Mouse (Mus musculus) layer of hippocampus, adult 8-10 months (tissue): Measurements from ENCODE around the gene Cyp4a12b. TPM values are rescaled to one million over a fixed set of nuclear protein-coding genes. Genes with fewer than 3 reads are reported as not detected.
"Not testable (repeated sequence)": the region's sequence is repeated elsewhere in the genome, so short reads cannot be mapped to it uniquely, and the experiment has no call there.

ENCODE experiments used
- DNase-seq, 2 experiments: peaks; one replicate each; pipeline ENCODE4 v3.0.0; 2022; ENCODE audit warnings: low spot score in 2 of 2
- total RNA-seq, 4 experiments: library from RNA; stranded (reverse); gene quantifications; 2 replicates each; pipeline ENCODE4 v1.2.4; 2022

Gene Cyp4a12b
- not detected for total RNA-seq

DNA sequence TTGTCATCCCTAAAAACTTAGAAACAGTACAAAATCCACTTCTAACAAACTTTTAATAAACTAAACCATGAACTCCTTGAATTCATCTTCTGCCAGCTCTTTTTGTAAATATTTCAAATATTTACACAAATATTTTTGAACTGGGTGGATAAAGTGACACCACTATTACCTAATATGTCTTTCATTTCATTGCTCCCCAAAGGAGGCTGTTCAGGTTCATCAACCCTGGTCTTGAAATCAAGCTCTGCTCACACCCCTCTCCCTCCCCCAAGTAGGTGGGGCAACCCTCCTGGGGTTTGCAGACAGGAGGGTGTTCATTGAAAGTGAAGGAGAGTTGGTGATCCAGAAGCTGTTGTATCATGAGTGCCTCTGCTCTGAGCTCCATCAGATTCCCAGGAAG is at the start of gene Cyp4a12b:
Cyp4a12b (plus strand) TSS at position 301 of the 400 bp plus-strand sequence.
- DNase-seq, result not testable (repeated sequence)

DNA sequence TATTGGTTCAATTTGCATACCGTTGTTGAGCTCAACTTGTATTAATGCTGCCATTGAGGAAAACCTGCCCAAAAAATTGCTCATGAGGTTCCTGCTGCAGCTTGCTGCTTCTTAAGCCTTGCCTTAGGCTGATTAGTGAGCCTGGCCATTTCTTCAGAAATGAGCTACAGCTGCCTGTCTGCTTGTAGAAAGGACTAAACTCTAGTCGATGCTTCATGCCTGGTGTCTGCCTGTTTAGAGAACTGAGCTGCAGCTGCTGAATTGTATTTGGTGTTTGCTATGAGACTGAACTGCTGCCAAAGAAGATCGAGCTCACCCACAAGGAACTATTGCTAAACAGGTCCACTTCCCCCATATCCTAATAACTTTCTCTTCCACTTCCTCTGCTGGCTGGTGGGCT is 45.8 kb upstream of the Cyp4a12b start:
- DNase-seq, result not testable (repeated sequence)

DNA sequence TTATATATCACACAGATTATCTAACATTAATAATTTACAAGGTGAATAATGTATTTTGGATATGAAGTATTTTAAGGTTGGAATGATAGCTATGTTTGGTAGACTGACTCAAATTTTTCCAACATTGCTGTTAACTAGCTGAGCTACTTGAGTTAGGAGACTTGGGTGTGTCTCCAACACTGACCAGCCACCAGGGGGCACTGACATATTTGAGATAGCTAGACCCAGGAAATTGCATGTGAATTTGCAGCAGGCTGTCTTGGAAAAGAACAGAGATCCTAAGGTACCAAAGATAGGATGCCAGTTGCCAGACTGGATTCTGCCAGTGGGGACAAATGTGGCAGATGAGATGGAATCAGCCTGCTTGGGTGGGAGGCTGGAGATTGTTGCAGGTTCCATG is 43.4 kb upstream of the Cyp4a12b start:
- not testable (repeated sequence) for DNase-seq

DNA sequence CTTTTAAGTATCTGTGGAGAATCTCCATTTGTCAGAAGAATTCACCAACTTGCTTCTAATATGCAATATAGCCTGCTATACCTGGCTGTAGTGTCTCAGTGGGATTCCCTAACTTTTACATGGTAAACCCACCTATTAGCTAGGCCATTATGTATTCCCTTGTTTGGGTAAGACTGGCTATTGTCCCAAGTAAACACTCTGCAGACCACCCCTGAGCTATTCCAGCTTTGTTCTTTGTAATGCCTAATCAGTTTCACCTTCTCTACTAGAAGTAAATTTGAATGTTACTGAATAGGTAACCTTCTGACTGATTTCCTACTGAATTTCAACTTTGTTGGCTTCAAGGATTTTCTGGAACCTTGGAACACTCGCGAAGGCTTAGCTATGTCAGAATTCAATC is 15.2 kb upstream of the Cyp4a12b start:
- not testable (repeated sequence) for DNase-seq

DNA sequence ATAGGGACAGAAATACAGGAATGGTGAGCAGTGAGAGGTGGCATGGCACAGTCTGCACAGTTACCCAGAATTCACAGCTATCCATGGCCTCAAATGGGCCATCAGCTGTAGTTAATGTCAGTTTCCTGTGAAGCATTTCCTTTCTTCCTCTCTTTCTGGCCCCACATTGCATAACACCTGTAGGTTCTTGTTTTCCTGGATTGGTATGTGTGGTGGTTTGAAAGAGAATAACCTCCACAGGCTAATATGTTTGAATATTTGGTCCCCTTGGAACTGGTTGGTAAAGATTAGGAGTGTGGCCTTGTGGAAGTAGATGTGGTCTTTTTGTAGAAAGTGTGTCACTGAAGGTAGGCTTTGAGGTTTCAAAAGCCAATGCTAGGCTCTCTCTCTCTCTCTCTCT is 14.5 kb upstream of the Cyp4a12b start:
- not testable (repeated sequence) for DNase-seq

DNA sequence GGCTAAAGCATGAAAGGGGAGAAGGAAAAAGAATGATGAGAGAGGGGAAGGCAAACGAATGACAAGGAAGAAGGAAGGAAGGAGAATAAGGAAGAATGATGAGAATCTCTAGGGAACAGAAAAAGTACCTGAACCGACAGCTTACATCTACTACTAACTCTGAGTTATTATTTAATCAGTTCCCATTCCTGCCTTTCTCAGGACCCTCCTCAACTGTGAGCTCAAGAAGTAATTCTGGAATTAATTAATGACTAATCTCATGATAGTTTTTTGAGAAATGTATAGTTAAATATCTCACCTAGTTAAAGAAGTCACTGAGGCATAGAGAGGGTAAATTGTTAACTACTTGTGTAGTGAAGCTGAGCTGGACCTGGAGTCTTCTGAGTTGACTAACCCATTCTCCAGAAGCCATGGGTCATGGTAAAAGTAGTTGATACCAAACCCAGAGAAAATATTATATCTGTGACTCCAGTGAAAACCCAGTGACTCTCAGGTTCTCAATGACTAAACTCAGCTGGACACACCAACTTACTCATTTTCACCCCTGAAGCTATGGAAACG is 39.2 kb downstream of the Cyp4a12b start:
- no peak for DNase-seq

DNA sequence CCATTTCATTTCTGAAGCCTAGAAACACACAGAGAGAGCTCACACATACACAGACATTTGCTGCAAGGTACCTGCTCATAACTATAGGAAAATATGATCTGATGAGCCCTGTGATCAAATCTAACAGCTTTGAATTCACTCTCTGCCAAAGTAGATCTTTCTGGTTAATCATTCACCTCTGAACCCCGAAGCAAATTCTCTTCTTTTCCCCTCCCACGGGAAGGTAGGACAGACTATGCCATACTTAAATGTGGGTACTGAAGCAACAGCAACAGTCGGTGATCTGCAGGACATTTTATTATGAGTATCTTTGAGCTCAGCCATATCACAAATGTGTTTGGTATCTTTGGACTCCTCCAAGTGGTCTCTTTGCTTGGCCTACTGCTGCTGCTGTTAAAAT is 40.9 kb downstream of the Cyp4a12b start, which contains the start of gene Cyp4a30b:
Cyp4a30b (plus strand) TSS at position 301 of the 400 bp plus-strand sequence.
- no peak for DNase-seq

DNA sequence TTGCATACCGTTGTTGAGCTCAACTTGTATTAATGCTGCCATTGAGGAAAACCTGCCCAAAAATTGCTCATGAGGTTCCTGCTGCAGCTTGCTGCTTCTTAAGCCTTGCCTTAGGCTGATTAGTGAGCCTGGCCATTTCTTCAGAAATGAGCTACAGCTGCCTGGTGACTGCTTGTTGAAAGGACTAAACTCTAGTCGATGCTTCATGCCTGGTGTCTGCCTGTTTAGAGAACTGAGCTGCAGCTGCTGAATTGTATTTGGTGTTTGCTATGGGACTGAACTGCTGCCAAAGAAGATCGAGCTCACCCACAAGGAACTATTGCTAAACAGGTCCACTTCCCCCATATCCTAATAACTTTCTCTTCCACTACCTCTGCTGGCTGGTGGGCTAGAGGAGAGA is 62.2 kb downstream of the Cyp4a12b start:
- not testable (repeated sequence) for DNase-seq

DNA sequence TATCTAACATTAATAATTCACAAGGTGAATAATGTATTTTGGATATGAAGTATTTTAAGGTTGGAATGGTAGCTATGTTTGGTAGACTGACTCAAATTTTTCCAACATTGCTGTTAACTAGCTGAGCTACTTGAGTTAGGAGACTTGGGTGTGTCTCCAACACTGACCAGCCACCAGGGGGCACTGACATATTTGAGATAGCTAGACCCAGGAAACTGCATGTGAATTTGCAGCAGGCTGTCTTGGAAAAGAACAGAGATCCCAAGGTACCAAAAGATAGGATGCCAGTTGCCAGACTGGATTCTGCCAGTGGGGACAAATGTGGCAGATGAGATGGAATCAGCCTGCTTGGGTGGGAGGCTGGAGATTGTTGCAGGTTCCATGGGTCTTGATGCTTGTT is 64.6 kb downstream of the Cyp4a12b start:
- not testable (repeated sequence) for DNase-seq

DNA sequence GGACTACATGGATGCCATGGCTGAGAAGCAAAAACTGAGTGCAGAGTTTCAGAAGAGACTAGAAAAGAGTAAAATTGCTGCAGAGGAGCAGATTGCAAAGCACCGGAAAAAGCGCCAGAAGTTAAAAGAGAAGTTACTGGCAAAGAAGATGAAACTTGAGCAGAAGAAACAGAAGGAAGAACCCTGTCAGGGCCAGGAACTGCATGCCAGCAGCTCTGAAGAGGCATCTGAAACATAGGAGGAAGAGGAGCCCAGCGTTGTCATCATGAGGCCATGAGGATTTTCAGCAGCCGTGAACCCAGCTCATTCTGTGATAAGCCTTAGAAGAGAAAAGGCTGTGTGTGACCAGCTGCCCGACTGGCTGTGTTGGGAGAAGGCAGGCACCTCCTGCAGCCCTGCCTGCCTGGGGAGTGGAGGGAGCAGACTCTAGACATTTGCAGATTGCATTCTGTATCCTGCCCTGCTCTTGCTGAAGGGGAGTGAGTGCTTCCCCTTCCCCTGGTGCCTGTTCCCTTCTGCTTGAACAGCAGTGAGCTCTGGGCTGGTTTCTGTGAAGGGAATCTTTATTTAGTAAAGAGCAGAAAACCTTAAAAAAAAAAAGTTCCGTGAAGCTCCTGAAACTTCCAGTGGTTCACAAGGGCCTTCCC is 69.7 kb downstream of the Cyp4a12b start:
- DNase-seq, result no peak

Other genes starting within 250 kb of the Cyp4a12b start
- gene Cyp4a29, start 169.5 kb upstream of the Cyp4a12b start, total RNA-seq, result not detected
- gene Cyp4a12a, start 112.6 kb upstream of the Cyp4a12b start, total RNA-seq, result not detected
- gene Cyp4a30b, start 41.0 kb downstream of the Cyp4a12b start, total RNA-seq, result not detected
- not detected for gene Cyp4a14, start 84.5 kb downstream of the Cyp4a12b start, total RNA-seq
- not detected for gene Cyp4a10, start 106.6 kb downstream of the Cyp4a12b start, total RNA-seq
- gene Cyp4a31, start 152.0 kb downstream of the Cyp4a12b start, total RNA-seq, result not detected
- gene Cyp4a32, start 189.3 kb downstream of the Cyp4a12b start, total RNA-seq, result not detected
- gene Cyp4b1, start 236.1 kb downstream of the Cyp4a12b start, total RNA-seq, result 1 to 10 TPM in 1 of 4 experiments, under 1 TPM in 3; 0.52 to 2.1 (median 0.76) TPM